Mouse (Mus musculus): ENCODE measurements around the gene Flt4.

DNA sequence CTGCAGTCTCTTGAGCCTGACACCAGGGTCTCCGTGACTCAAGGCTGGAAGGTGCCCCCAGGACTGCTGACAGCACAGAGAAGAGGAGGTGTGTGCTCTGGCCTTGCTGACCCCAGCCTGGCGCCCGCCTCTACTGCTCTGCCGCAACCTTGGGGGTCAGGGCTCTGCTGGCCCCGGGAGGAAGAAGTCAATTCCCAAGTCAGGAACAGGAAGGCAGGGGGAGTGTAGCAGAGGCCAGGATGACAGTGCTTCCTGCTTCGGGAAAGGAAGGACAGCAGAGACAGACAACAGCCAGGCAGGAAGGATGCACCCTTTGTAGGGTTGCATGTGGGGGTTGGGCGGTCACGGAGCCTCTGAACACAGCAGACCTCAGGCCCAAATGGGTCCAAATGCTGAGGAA, 9.4 kb downstream of the Flt4 start:
- TF ChIP-seq CTCF (IDR thresholded peaks at IDR 0.05; ENCODE audit: low read depth) (no peak), EP300 (IDR thresholded peaks at IDR 0.05; ENCODE audit: low read depth) (no peak)
